Mouse (Mus musculus) myocyte (in vitro differentiated cells): Measurements from ENCODE around the gene Olfr49. TPM values are rescaled to one million over a fixed set of nuclear protein-coding genes. Genes with fewer than 3 reads are reported as not detected.

Experiments
- H3K27me3 ChIP-seq: one replicate; pipeline ENCODE4 v1.6.1; 2011; ENCODE audit not compliant: control insufficient read depth, insufficient read depth, insufficient read length
- H3K36me3 ChIP-seq: one replicate; pipeline ENCODE4 v1.6.1; 2011; ENCODE audit not compliant: control insufficient read depth, insufficient read depth
- H3K4me2 ChIP-seq: one replicate; pipeline ENCODE4 v1.6.1; 2011; ENCODE audit warnings: low read depth, control low read depth
- H3K4me3 ChIP-seq: one replicate; pipeline ENCODE4 v1.5.1; 2011; ENCODE audit warnings: mild to moderate bottlenecking, control low read depth, moderate library complexity
- H3K79me2 ChIP-seq: one replicate; pipeline ENCODE4 v1.6.1; 2011; ENCODE audit not compliant: control insufficient read depth, insufficient read depth
- H3ac ChIP-seq: one replicate; pipeline ENCODE4 v1.6.1; 2011; ENCODE audit not compliant: control insufficient read depth, insufficient read length
- CEBPB ChIP-seq: IDR thresholded peaks from 2 replicates; pipeline ENCODE4 v1.6.1; 2011; ENCODE audit warnings: mild to moderate bottlenecking, moderate library complexity; ENCODE audit not compliant: poor library complexity, insufficient read depth, severe bottlenecking
- E2F4 ChIP-seq: IDR thresholded peaks from one replicate; pipeline ENCODE4 v1.6.1; 2011; ENCODE audit warnings: mild to moderate bottlenecking, control low read depth, moderate library complexity; ENCODE audit not compliant: insufficient read depth
- MAX ChIP-seq: IDR thresholded peaks from one replicate; pipeline ENCODE4 v1.6.1; 2011; ENCODE audit warnings: low read depth, mild to moderate bottlenecking, control low read depth
- MYOD1 ChIP-seq, 3 experiments: IDR thresholded peaks; one replicate each; pipeline ENCODE4 v1.6.1; 2011; ENCODE audit warnings: control low read depth in 2 of 3, low read depth in 2 of 3, mild to moderate bottlenecking in 2 of 3, moderate library complexity in 1 of 3; ENCODE audit not compliant: insufficient read length in 2 of 3, control insufficient read depth in 1 of 3
- MYOG ChIP-seq, 3 experiments: IDR thresholded peaks; one replicate each; pipeline ENCODE4 v1.6.1; 2011; ENCODE audit warnings: control low read depth in 2 of 3, low read depth in 2 of 3, mild to moderate bottlenecking in 2 of 3; ENCODE audit not compliant: insufficient read length in 2 of 3, control insufficient read depth in 1 of 3, insufficient read depth in 1 of 3
- POLR2A ChIP-seq: IDR thresholded peaks from one replicate; pipeline ENCODE4 v1.6.1; 2011; ENCODE audit warnings: low read depth, mild to moderate bottlenecking, control low read depth, moderate library complexity; ENCODE audit not compliant: insufficient read length
- POLR2AphosphoS2 ChIP-seq: IDR thresholded peaks from one replicate; pipeline ENCODE4 v1.6.1; 2011; ENCODE audit warnings: low read depth, control low read depth; ENCODE audit not compliant: insufficient read length
- REST ChIP-seq: IDR thresholded peaks from one replicate; pipeline ENCODE4 v1.6.1; 2011; ENCODE audit warnings: mild to moderate bottlenecking, control low read depth, moderate library complexity; ENCODE audit not compliant: insufficient read depth, insufficient read length
- SRF ChIP-seq: IDR thresholded peaks from one replicate; pipeline ENCODE4 v1.6.1; 2011; ENCODE audit warnings: low read depth; ENCODE audit not compliant: control insufficient read depth, insufficient read length
- TCF12 ChIP-seq: IDR thresholded peaks from one replicate; pipeline ENCODE4 v1.6.1; 2011; ENCODE audit warnings: mild to moderate bottlenecking, control low read depth; ENCODE audit not compliant: poor library complexity, insufficient read depth, severe bottlenecking
- TCF3 ChIP-seq: IDR thresholded peaks from one replicate; pipeline ENCODE4 v1.6.1; 2011; ENCODE audit warnings: low read depth, control low read depth; ENCODE audit not compliant: insufficient read length
- USF1 ChIP-seq: IDR thresholded peaks from one replicate; pipeline ENCODE4 v1.6.1; 2011; ENCODE audit warnings: low read depth, mild to moderate bottlenecking, control low read depth, moderate library complexity
- polyA plus RNA-seq: library from polyadenylated mRNA; unstranded; fragments of >200 nt; fragmentation: generic; extraction: Trizol; gene quantifications from one replicate; pipeline ENCODE4 v1.2.1, GENCODE M21; 2012; ENCODE audit warnings: missing spikeins

Olfr49 gene
- polyA plus RNA-seq, 1 experiment = not detected

DNA sequence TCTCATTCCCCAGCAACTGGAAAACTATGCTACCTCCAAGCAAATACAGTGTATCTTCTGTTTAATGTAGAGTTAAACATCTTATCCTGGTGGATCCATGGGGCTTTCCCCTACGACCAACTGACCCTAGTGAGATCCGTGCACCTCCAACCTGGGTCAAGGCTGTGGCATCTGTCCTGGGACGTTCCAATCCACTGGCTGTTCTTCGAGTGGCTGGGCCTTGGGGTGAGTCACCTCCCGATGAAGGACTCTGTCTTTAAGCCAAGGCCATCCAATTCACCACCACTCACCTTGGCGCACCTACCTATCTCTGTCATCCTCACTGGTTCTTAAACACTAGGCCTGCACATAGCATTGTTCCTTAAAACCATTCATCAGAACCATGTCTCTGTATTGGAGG is 21.6 kb downstream of the Olfr49 start:
- Histone ChIP-seq H3K79me2 (no peaks in the 10 kb centered on the region), H3ac (no peak overlapping the region), H3K4me2 (no peak overlapping the region), H3K27me3 (no peaks in the 10 kb centered on the region), H3K4me3 (no peak overlapping the region), H3K36me3 (no peaks in the 10 kb centered on the region)
- no peak for TF ChIP-seq MYOG (IDR thresholded peaks at IDR 0.05; ENCODE audit: control insufficient read depth in 1 of 3, insufficient read depth in 1 of 3, insufficient read length in 2 of 3, low read depth in 2 of 3)
- no peak for TF ChIP-seq USF1
- no peak for TF ChIP-seq REST

DNA sequence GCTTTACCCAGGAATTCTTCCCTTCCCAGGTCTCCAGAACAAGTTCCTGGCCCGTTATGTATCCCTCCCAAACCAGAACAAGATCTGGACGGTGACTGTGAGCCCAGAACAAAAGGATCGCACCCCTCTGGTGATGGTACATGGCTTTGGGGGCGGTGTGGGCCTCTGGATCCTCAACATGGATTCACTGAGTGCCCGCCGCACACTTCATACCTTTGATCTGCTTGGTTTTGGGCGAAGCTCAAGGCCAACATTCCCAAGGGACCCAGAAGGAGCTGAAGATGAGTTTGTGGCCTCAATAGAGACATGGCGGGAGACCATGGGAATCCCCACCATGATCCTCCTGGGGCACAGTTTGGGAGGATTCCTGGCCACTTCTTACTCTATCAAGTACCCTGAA is 22.1 kb downstream of the Olfr49 start:
- no peaks in the 10 kb centered on the region for H3K79me2 ChIP-seq
- H3K27me3 ChIP-seq = no peaks in the 10 kb centered on the region
- no peak overlapping the region for H3K4me3 ChIP-seq
- H3K4me2 ChIP-seq = no peak overlapping the region
- no peak for TF ChIP-seq TCF12
- TF ChIP-seq REST = no peak
- no peak for TF ChIP-seq POLR2AphosphoS2
- no peak for TF ChIP-seq SRF
- no peak for TF ChIP-seq MYOD1 (IDR thresholded peaks at IDR 0.05; ENCODE audit: control insufficient read depth in 1 of 3, insufficient read length in 2 of 3, low read depth in 2 of 3)
- TF ChIP-seq USF1 = no peak
- no peak overlapping the region for H3ac ChIP-seq
- H3K36me3 ChIP-seq = no peaks in the 10 kb centered on the region

DNA sequence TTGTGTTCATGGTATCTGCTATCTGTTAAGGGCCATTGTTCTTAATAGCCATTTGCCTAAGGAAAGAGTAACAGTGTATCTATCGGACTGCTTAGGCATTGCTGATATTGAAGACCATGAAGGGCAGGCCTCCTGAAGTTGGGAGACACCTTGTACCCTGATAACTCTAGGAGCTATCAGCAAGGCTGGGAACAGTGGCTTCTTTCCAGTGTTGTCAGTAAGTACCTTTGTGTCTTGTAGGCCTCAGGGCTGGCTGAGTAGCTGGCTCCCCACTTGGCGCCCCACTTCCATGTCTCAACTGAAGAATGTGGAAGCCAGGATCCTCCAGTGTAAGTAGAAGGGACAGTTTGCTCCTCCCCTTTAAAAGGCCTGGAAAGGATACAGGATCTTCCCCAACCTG is 23.4 kb downstream of the Olfr49 start:
- no peaks in the 10 kb centered on the region for H3K36me3 ChIP-seq
- H3K4me2 ChIP-seq = no peak overlapping the region
- no peaks in the 10 kb centered on the region for H3K79me2 ChIP-seq
- TF ChIP-seq MAX = no peak
- no peak for TF ChIP-seq POLR2AphosphoS2
- TF ChIP-seq TCF3 = no peak
- no peak for TF ChIP-seq MYOD1 (IDR thresholded peaks at IDR 0.05; ENCODE audit: control insufficient read depth in 1 of 3, insufficient read length in 2 of 3, low read depth in 2 of 3)
- no peak for TF ChIP-seq CEBPB
- no peak for TF ChIP-seq USF1
- TF ChIP-seq SRF = no peak
- no peak for TF ChIP-seq POLR2A
- no peak for TF ChIP-seq TCF12
- TF ChIP-seq E2F4 = no peak
- TF ChIP-seq REST = no peak
- no peak for TF ChIP-seq MYOG (IDR thresholded peaks at IDR 0.05; ENCODE audit: control insufficient read depth in 1 of 3, insufficient read depth in 1 of 3, insufficient read length in 2 of 3, low read depth in 2 of 3)
- H3ac ChIP-seq = no peak overlapping the region
- H3K4me3 ChIP-seq = no peak overlapping the region
- no peaks in the 10 kb centered on the region for H3K27me3 ChIP-seq

- Histone ChIP-seq H3K79me2 (no peaks in the 10 kb centered on the region), H3K4me3 (peak overlapping the region; percentile 57), H3ac (no peak overlapping the region), H3K4me2 (peak overlapping the region; percentile 90), H3K27me3 (no peaks in the 10 kb centered on the region), H3K36me3 (no peaks in the 10 kb centered on the region)
- TF ChIP-seq POLR2A (no peak), TCF12 (no peak), MYOD1 (IDR thresholded peaks at IDR 0.05; ENCODE audit: control insufficient read depth in 1 of 3, insufficient read length in 2 of 3, low read depth in 2 of 3) (no peak), TCF3 (no peak), POLR2AphosphoS2 (no peak), SRF (no peak), REST (no peak)
Measured at GRCm38 (mm10) chr14:54260196-54260595, 24.5 kb downstream of the Olfr49 start.

GRCm38 (mm10) chr14:54259722-54260085 is 25.0 kb downstream of the Olfr49 start:
- H3K27me3 ChIP-seq = no peaks in the 10 kb centered on the region
- H3K79me2 ChIP-seq = no peaks in the 10 kb centered on the region
- no peaks in the 10 kb centered on the region for H3K36me3 ChIP-seq
- peak overlapping the region; percentile 90 for H3K4me2 ChIP-seq
- H3K4me3 ChIP-seq = peak overlapping the region; percentile 57
- no peak for TF ChIP-seq MYOD1 (IDR thresholded peaks at IDR 0.05; ENCODE audit: control insufficient read depth in 1 of 3, insufficient read length in 2 of 3, low read depth in 2 of 3)
- no peak for TF ChIP-seq MAX
- no peak for TF ChIP-seq CEBPB
- no peak for TF ChIP-seq POLR2AphosphoS2
- no peak for TF ChIP-seq SRF
- no peak for TF ChIP-seq TCF12
- no peak for TF ChIP-seq POLR2A
- no peak for TF ChIP-seq REST
- no peak for TF ChIP-seq TCF3
- no peak for TF ChIP-seq MYOG (IDR thresholded peaks at IDR 0.05; ENCODE audit: control insufficient read depth in 1 of 3, insufficient read depth in 1 of 3, insufficient read length in 2 of 3, low read depth in 2 of 3)
- TF ChIP-seq E2F4 = no peak
- no peak overlapping the region for H3ac ChIP-seq
